Comparison of ENCODE assay signal across 9 mouse cellular contexts in the genomic region with DNA sequence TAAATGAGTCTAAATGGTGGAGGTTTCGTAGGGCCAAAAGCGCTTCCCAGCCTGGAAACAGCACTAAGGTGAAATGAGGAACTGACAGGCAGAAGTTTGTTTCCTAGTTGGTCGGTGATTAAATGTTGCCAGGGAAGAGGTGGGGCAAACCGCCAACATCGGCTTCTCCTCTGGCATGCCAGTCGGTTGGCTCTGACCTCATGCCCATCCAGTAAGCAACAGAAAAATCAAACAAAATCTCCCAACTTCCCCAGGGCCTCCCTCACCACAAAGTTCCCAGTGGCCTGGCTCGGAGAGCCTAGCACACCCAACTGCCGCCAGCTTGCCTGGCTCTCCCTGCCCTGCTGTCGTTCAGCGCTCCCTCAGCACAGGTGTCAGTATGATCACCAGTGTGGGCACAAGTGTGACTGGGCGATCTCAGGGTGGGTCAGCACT. TPM values are rescaled to one million over a fixed set of nuclear protein-coding genes. Genes with fewer than 3 reads are reported as not detected.
DNase-seq lines count a peak whose midpoint lies in the region; TF ChIP-seq lines count a peak whose summit lies in the region.
"Had no signal": no experiment of that assay in that cellular context is flagged by ENCODE, and none has a peak within 500 bp of the region (broad histone marks: within the 10 kb centered on the region; RNA-seq: fewer than 3 reads in every experiment).

No protein-coding gene starts in this region.

- peak overlapping the region; percentile 14; the same call in 1 of the 2 replicates for H3K27ac ChIP-seq in ES-Bruce4 (ENCODE audit: insufficient read depth, low read length)
- no peak overlapping the region for H3K27ac ChIP-seq in cerebellum, adult 2 months (ENCODE audit: insufficient read depth, low read length)
- H3K27ac ChIP-seq: lung, embryonic 15.5 days had no signal

- H3K9ac ChIP-seq in ES-Bruce4 (ENCODE audit: low read depth, poor library complexity, severe bottlenecking), result no peak overlapping the region
- H3K9ac ChIP-seq: lung, embryonic 15.5 days had no signal

- H3K9me3 ChIP-seq in ES-Bruce4 (replicated peaks; ENCODE audit: control insufficient read depth, insufficient read depth, low read length, poor library complexity, severe bottlenecking), result no peaks in the 10 kb centered on the region
- H3K9me3 ChIP-seq: lung, embryonic 15.5 days had no signal

- peaks cover 21% of the 10 kb centered on the region for H3K4me1 ChIP-seq in ES-Bruce4 (ENCODE audit: control insufficient read depth, insufficient read depth, low read length)
- no peaks in the 10 kb centered on the region for H3K4me1 ChIP-seq in cerebellum, adult 2 months (ENCODE audit: control insufficient read depth, insufficient read depth, low read length)
- H3K4me1 ChIP-seq: lung, embryonic 15.5 days had no signal

- H3K27me3 ChIP-seq in ES-Bruce4 (ENCODE audit: control insufficient read depth, insufficient read depth, low read length, poor library complexity, severe bottlenecking), result no peaks in the 10 kb centered on the region
- H3K27me3 ChIP-seq in cerebellum, adult 2 months (ENCODE audit: control insufficient read depth, insufficient read depth, low read length), result no peaks in the 10 kb centered on the region
- H3K27me3 ChIP-seq: lung, embryonic 15.5 days had no signal

- TF ChIP-seq CTCF in ES-Bruce4 (IDR thresholded peaks at IDR 0.05; ENCODE audit: low read depth, low read length), result no peak
- TF ChIP-seq CTCF in cerebellum, adult 2 months (IDR thresholded peaks at IDR 0.05; ENCODE audit: borderline replicate concordance, insufficient read depth, low read depth, low read length), result no peak

- no peak for TF ChIP-seq EP300 in ES-Bruce4 (IDR thresholded peaks at IDR 0.05; ENCODE audit: insufficient read depth, low read depth, low read length)

- 29% methylated on average over 11 of the region's 11 CpGs for WGBS in cerebellum, adult 2 months

- peak; percentile 64 for DNase-seq in kidney, adult 18-20 months
- no peak for DNase-seq in kidney, postnatal 4 days
- DNase-seq in cerebellum, adult 2 months, result peak; percentile 31 to 47
- peak; percentile 16 for DNase-seq in lung, postnatal 10 days
- no peak for DNase-seq in thymus, postnatal 25 days
- DNase-seq in T-cell, adult 2 months (ENCODE audit: low spot score), result no peak
- no peak for DNase-seq in left cerebral cortex, adult 18-20 months (ENCODE audit: low spot score in 2 of 2)

- H3K36me3 ChIP-seq in ES-Bruce4 (ENCODE audit: control insufficient read depth, insufficient read depth, low read length, poor library complexity, severe bottlenecking), result no peaks in the 10 kb centered on the region
- H3K36me3 ChIP-seq: lung, embryonic 15.5 days had no signal

- H3K4me3 ChIP-seq in ES-Bruce4 (ENCODE audit: low read depth, low read length), result no peak overlapping the region
- no peak overlapping the region for H3K4me3 ChIP-seq in cerebellum, adult 2 months (replicated peaks; ENCODE audit: insufficient read depth, low read depth, low read length)
- H3K4me3 ChIP-seq: lung, embryonic 15.5 days had no signal

- no peak for TF ChIP-seq POLR2A in ES-Bruce4 (IDR thresholded peaks at IDR 0.05; ENCODE audit: insufficient read depth, low read length)
- TF ChIP-seq POLR2A in cerebellum, adult 2 months (IDR thresholded peaks at IDR 0.05; ENCODE audit: borderline replicate concordance, insufficient read depth, low read length), result no peak

RNA-seq across cellular contexts. Expression of a gene that starts 31.3 kb away (rescaled TPM):
- 29.0 and 32.2 TPM in 2 replicates for polyA plus RNA-seq in ES-Bruce4 (2011; ENCODE audit: insufficient read depth, insufficient read length, low read depth, missing spikeins)
- polyA plus RNA-seq in cerebellum, adult 2 months (2012; rRNA removed), result 4.5 and 5.4 TPM in 2 replicates
- total RNA-seq in left cerebral cortex, adult 18-20 months (2021), result 1 to 10 TPM; 8.4 to 9.8 TPM

Comparison
In these comparisons a context has a peak if more than half of its experiments do, and no peak if none do; other contexts are left out.
1. DNase-seq: peak in kidney, adult 18-20 months (single experiment), cerebellum, adult 2 months (2 of 2) and lung, postnatal 10 days (single experiment); none in kidney, postnatal 4 days (0 of 2), thymus, postnatal 25 days (single experiment), T-cell, adult 2 months (single experiment) and left cerebral cortex, adult 18-20 months (0 of 2).